Mouse (Mus musculus) limb, embryonic 14.5 days (tissue): ENCODE measurements around the gene Slc2a4. TPM values are rescaled to one million over a fixed set of nuclear protein-coding genes. Genes with fewer than 3 reads are reported as not detected.
"Not testable (repeated sequence)": the region's sequence is repeated elsewhere in the genome, so short reads cannot be mapped to it uniquely, and the experiment has no call there.

Experiments used
- ATAC-seq: fragments of 200-750 bp; cut with Nextera tagmentation; 2 replicates; pipeline ENCODE4 v1.8.0; 2017; ENCODE audit warnings: low read depth, moderate number of reproducible peaks, moderate TSS enrichment; ENCODE audit not compliant: low FRiP score
- DNase-seq: peaks from one replicate; pipeline ENCODE4 v3.0.0-alpha.2; 2015; ENCODE audit warnings: low spot score
- H3K27ac ChIP-seq: fragments of 300-500 bp; sonication (generic); replicated peaks from 2 replicates; pipeline ENCODE4 v1.5.1; 2014; ENCODE audit warnings: low read depth, mild to moderate bottlenecking, low read length, moderate library complexity, mixed read lengths
- H3K27me3 ChIP-seq: fragments of 300-500 bp; sonication (generic); 2 replicates; pipeline ENCODE4 v1.6.1; 2014; ENCODE audit warnings: low read length, mixed read lengths; ENCODE audit not compliant: control insufficient read depth, insufficient read depth
- H3K36me3 ChIP-seq: fragments of 300-500 bp; sonication (generic); 2 replicates; pipeline ENCODE4 v1.6.1; 2014; ENCODE audit warnings: mild to moderate bottlenecking, low read length, moderate library complexity, mixed read lengths; ENCODE audit not compliant: control insufficient read depth, insufficient read depth
- H3K4me1 ChIP-seq: fragments of 300-500 bp; sonication (generic); 2 replicates; pipeline ENCODE4 v1.6.1; 2014; ENCODE audit warnings: antibody characterized with exemption, low read length, mixed read lengths; ENCODE audit not compliant: control insufficient read depth, insufficient read depth
- H3K4me2 ChIP-seq: fragments of 300-500 bp; sonication (generic); replicated peaks from 2 replicates; pipeline ENCODE4 v1.6.1; 2014; ENCODE audit warnings: low read depth, mild to moderate bottlenecking, low read length, moderate library complexity; ENCODE audit not compliant: severe bottlenecking
- H3K4me3 ChIP-seq: fragments of 300-500 bp; sonication (generic); replicated peaks from 2 replicates; pipeline ENCODE4 v1.5.1; 2014; ENCODE audit warnings: low read length
- H3K9ac ChIP-seq: fragments of 300-500 bp; sonication (generic); 2 replicates; pipeline ENCODE4 v1.6.1; 2014; ENCODE audit warnings: mild to moderate bottlenecking, low read depth, low read length, moderate library complexity; ENCODE audit not compliant: severe bottlenecking
- H3K9me3 ChIP-seq: fragments of 300-500 bp; sonication (generic); 2 replicates; pipeline ENCODE4 v1.6.1; 2016; ENCODE audit warnings: low read length; ENCODE audit not compliant: control insufficient read depth
- POLR2A ChIP-seq: fragments of 200-500 bp; IDR thresholded peaks from 2 replicates; pipeline ENCODE4 v1.8.0; 2012; ENCODE audit warnings: inconsistent platforms, mild to moderate bottlenecking, moderate library complexity, borderline replicate concordance; ENCODE audit not compliant: insufficient read depth, insufficient read length; ENCODE audit errors: extremely low read depth
- WGBS: fragments of 180-500 bp; shearing (Covaris S2); extraction: QIAGEN DNeasy Blood & Tissue Kit; methylation state at CpG from one replicate; pipeline ENCODE4 v1.1.7; 2014; 5-methylcytosine and 5-hydroxymethylcytosine counted together
- polyA plus RNA-seq, 2 experiments: library from polyadenylated mRNA; depleted of rRNA in 1 of 2; stranded (reverse) in 1 of 2; unstranded in 1 of 2; fragments of >200 nt; fragmentation: Nextera tagmentation in 1 of 2; extraction: Ambion mirVana in 1 of 2; gene quantifications; 2 replicates each; pipeline versions ENCODE4 v1.2.1 to v1.2.3; 2012 to 2014

Slc2a4 gene
- polyA plus RNA-seq, 2 experiments: 19.3 to 31.0 TPM

- Histone ChIP-seq H3K27me3 (no peaks in the 10 kb centered on the region), H3K36me3 (peaks cover 47% of the 10 kb centered on the region), H3K4me1 (peaks cover 25% of the 10 kb centered on the region), H3K27ac (no peak overlapping the region), H3K4me2 (no peak overlapping the region), H3K9me3 (no peaks in the 10 kb centered on the region), H3K4me3 (no peak overlapping the region), H3K9ac (no peak overlapping the region)
- 70% methylated on average over 5 of the region's 5 CpGs for WGBS
- DNase-seq (no peak), ATAC-seq (no peak)
- TF ChIP-seq POLR2A: no peak
Observed at GRCm38 (mm10) chr11:69918118-69918517, 29.9 kb downstream of the Slc2a4 start.

DNA sequence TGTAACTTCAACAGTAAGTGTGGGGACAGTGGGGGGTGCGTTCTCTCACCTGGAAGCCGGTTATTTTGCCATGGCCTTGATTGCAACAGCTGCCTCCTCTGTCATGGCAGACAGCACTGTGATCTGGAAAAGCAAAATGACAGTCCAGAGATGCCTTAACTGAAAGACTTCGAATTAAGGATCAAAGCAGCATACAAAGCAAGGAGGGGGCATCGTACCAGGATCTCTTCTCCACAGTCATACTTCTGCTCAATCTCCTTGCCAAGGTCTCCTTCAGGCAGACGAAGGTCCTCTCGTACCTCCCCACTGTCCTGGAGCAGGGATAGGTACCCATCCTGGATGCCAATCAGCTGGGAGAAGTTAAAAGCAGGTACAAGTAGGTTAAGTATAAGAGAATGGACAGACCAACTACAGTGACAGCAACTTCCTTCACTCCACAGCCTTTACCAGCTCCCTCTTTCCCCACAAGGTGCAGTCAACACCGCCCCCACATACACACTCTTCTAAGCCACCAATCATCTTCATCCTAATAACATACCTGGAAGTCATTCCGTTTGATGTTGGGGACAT is 30.5 kb downstream of the Slc2a4 start:
- ATAC-seq: no peak
- Histone ChIP-seq H3K4me2 (no peak overlapping the region), H3K9me3 (no peaks in the 10 kb centered on the region), H3K36me3 (peaks cover 54% of the 10 kb centered on the region), H3K4me3 (no peak overlapping the region), H3K4me1 (peaks cover 21% of the 10 kb centered on the region), H3K27me3 (no peaks in the 10 kb centered on the region), H3K9ac (no peak overlapping the region), H3K27ac (no peak overlapping the region)
- no peak for DNase-seq
- WGBS: 86% methylated on average over 8 of the region's 8 CpGs
- no peak for TF ChIP-seq POLR2A

DNA sequence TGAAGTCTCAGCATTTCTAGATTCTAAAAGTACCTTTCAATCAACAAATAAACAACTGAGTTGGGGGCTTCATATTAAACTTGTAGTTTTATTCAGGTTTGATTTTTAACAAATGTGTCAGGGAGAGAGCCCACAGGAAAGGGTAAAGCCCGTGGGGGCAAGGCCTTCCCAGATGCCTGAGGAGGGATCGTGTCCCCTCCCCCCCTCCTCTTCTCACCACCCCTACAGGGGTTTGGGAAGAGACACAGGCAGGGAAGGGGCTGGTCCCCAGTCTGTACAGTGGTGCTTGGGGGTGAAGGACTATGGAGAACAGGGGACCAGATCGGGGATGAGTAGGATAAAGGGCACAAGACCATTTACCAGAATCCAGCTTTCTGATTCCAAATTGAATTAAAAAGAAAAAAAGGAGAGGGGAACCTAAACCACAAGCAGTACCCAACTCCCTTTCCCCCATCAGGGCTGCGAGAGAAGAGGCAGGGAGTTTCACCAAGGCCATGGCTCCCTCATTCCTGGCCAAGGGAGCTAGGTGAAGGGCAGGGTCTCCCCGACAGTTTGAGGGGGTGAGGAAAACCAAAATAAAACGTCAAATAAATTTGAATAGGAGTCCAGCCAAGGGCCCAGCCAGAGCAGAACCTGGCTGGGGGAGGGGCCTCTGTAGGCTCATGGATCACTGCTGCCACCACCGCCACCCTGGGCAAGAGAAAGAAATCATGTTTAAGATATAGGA is 31.2 kb downstream of the Slc2a4 start:
- not testable (repeated sequence) for ATAC-seq

DNA sequence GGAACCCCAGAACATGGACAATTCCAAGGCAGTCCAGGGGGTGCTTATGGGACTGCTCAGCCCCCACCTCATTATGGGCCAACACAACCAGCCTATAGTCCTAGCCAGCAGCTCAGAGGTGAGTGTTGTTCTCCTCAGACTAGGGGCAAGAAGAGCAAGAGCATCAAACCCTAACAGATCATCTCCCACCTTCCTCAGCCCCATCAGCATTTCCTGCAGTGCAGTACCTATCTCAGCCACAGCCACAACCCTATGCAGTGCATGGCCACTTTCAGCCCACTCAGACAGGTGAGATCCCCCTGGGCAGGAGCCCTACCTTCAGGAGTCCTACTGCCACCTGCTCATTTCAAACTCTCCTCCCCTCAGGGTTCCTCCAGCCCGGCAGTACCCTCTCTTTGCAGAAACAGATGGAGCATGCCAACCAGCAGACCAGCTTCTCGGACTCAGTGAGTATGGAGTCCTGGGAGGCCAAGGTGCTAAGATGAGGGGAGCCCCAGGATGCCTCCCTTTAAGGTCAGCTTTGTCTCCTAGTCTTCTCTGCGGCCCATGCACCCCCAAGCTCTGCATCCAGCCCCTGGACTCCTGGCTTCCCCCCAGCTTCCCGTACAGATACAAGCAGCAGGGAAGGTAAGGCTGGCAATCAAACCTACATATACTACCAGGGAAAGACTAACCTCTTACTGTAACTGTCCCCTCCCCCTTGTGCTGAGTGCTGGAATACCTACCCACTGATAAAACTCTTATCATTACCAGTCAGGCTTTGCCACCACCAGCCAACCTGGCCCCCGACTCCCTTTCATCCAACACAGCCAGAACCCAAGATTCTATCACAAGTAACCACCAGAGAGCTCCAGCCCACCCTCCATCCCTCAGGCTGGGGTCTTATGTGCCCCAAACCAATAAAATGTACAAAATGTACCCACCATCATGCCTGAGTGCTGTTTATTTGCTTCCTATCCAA is 32.0 kb downstream of the Slc2a4 start:
- no peak for ATAC-seq
- peaks cover 69% of the 10 kb centered on the region for H3K36me3 ChIP-seq
- H3K4me1 ChIP-seq: peaks cover 21% of the 10 kb centered on the region
- peak overlapping the region; percentile 83; the same call in 1 of the 2 replicates for H3K4me3 ChIP-seq
- no peak for DNase-seq
- no peak for TF ChIP-seq POLR2A
- peak overlapping the region; percentile 12 for H3K9ac ChIP-seq
- H3K27ac ChIP-seq: no peak overlapping the region
- H3K27me3 ChIP-seq: no peaks in the 10 kb centered on the region
- no peaks in the 10 kb centered on the region for H3K9me3 ChIP-seq
- no peak overlapping the region for H3K4me2 ChIP-seq
- 72% methylated on average over 5 of the region's 5 CpGs for WGBS

More for the DNA sequence above, 31.2 kb downstream of the Slc2a4 start:
- H3K9me3 ChIP-seq, H3K4me3 ChIP-seq, H3K9ac ChIP-seq, H3K27ac ChIP-seq, H3K4me2 ChIP-seq, H3K27me3 ChIP-seq, DNase-seq: not testable (repeated sequence)
- H3K4me1 ChIP-seq: peaks cover 21% of the 10 kb centered on the region
- peaks cover 60% of the 10 kb centered on the region for H3K36me3 ChIP-seq
- WGBS: 58% methylated on average over 7 of the region's 7 CpGs

DNA sequence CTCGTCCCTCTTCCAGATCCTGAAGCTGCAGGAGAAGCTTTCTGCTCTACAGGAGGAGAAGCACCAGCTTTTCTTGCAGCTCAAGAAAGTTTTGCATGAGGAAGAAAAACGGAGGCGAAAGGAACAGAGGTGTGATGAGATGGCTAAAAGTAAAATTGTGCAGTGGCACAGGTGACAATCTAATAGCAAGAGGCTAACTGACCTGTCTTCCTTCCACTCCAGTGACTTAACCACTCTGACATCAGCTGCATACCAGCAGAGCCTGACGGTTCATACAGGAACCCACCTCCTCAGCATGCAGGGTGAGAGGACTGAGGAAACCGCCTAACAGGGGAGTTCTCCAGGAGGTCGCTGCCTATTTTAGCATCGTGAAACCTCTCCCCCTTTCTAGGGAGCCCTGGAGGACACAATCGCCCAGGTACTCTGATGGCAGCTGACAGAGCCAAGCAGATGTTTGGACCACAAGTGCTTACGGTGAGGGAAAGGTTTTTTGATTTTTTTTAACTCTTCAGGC is 33.0 kb downstream of the Slc2a4 start:
- no peak for TF ChIP-seq POLR2A
- Histone ChIP-seq H3K36me3 (peaks cover 79% of the 10 kb centered on the region), H3K9me3 (no peaks in the 10 kb centered on the region), H3K9ac (peak overlapping the region; percentile 83; the same call in 1 of the 2 replicates), H3K27ac (no peak overlapping the region), H3K4me1 (peaks cover 21% of the 10 kb centered on the region), H3K4me3 (peak overlapping the region; percentile 83), H3K27me3 (no peaks in the 10 kb centered on the region), H3K4me2 (peak overlapping the region; percentile 90)
- whole genome bisulfite sequencing: 27% methylated on average over 9 of the region's 9 CpGs
- no peak for ATAC-seq
- DNase-seq: no peak
